Mouse (Mus musculus): Measurements from ENCODE around the gene Tcf7l2.

Gene Tcf7l2

GRCm38 (mm10) chr19:55862559-55862958 is 120.9 kb downstream of the Tcf7l2 start:
- WGBS, result 88% methylated on average over 3 of the region's 3 CpGs

GRCm38 (mm10) chr19:55865049-55865448 is 123.4 kb downstream of the Tcf7l2 start:
- 96% methylated on average over 2 of the region's 2 CpGs for WGBS

GRCm38 (mm10) chr19:55865774-55866578 is 124.4 kb downstream of the Tcf7l2 start:
- WGBS, result 88% methylated on average over 13 of the region's 13 CpGs

GRCm38 (mm10) chr19:55867255-55867654 is 125.6 kb downstream of the Tcf7l2 start:
- 91% methylated on average over 6 of the region's 6 CpGs for WGBS

GRCm38 (mm10) chr19:55867905-55868304 is 126.3 kb downstream of the Tcf7l2 start:
- 87% methylated on average over 3 of the region's 3 CpGs for WGBS

GRCm38 (mm10) chr19:55868597-55868996 is 127.0 kb downstream of the Tcf7l2 start:
- WGBS, result 98% methylated on average over 4 of the region's 4 CpGs

GRCm38 (mm10) chr19:55870825-55871224 is 129.2 kb downstream of the Tcf7l2 start:
- WGBS, result 92% methylated on average over 12 of the region's 12 CpGs

GRCm38 (mm10) chr19:55871496-55871895 is 129.9 kb downstream of the Tcf7l2 start:
- WGBS, result 91% methylated on average over 3 of the region's 3 CpGs

- WGBS, result 83% methylated on average over 3 of the region's 3 CpGs
Measured at GRCm38 (mm10) chr19:55873221-55873620, 131.6 kb downstream of the Tcf7l2 start.

GRCm38 (mm10) chr19:55876501-55876900 is 134.9 kb downstream of the Tcf7l2 start:
- 49% methylated on average over 3 of the region's 3 CpGs for WGBS

- WGBS, result 55% methylated on average over 7 of the region's 7 CpGs
Measured at GRCm38 (mm10) chr19:55877404-55877915, 135.8 kb downstream of the Tcf7l2 start.

GRCm38 (mm10) chr19:55880664-55881359 is 139.2 kb downstream of the Tcf7l2 start:
- 43% methylated on average over 13 of the region's 13 CpGs for WGBS

- 91% methylated on average over 14 of the region's 14 CpGs for WGBS
Measured at GRCm38 (mm10) chr19:55886536-55886935, 144.9 kb downstream of the Tcf7l2 start.

- 83% methylated on average over 9 of the region's 9 CpGs for WGBS
Measured at GRCm38 (mm10) chr19:55891692-55892183, 150.1 kb downstream of the Tcf7l2 start.

- 71% methylated on average over 11 of the region's 11 CpGs for WGBS
Measured at GRCm38 (mm10) chr19:55893557-55893956, 151.9 kb downstream of the Tcf7l2 start.

- 53% methylated on average over 9 of the region's 9 CpGs for whole genome bisulfite sequencing
Measured at GRCm38 (mm10) chr19:55894396-55894795, 152.8 kb downstream of the Tcf7l2 start.

GRCm38 (mm10) chr19:55895317-55895716 is 153.7 kb downstream of the Tcf7l2 start:
- 2% methylated on average over 27 of the region's 27 CpGs for WGBS

- WGBS, result 33% methylated on average over 4 of the region's 4 CpGs
Measured at GRCm38 (mm10) chr19:55895807-55896420, 154.3 kb downstream of the Tcf7l2 start.

- WGBS, result 46% methylated on average over 10 of the region's 10 CpGs
Measured at GRCm38 (mm10) chr19:55896629-55897028, 155.0 kb downstream of the Tcf7l2 start.

GRCm38 (mm10) chr19:55902573-55903385 is 161.2 kb downstream of the Tcf7l2 start:
- WGBS, result 84% methylated on average over 12 of the region's 12 CpGs

GRCm38 (mm10) chr19:55909039-55909438 is 167.4 kb downstream of the Tcf7l2 start:
- 60% methylated on average over 7 of the region's 7 CpGs for WGBS

Data from cerebral cortex, adult 2 months (tissue).